Mouse (Mus musculus) left cerebral cortex, adult 11 months (tissue): Measurements from ENCODE around the gene Rps11.

Experiments
- DNase-seq: peaks from one replicate; pipeline ENCODE4 v3.0.0; 2022; ENCODE audit warnings: low spot score

Rps11 gene

DNA sequence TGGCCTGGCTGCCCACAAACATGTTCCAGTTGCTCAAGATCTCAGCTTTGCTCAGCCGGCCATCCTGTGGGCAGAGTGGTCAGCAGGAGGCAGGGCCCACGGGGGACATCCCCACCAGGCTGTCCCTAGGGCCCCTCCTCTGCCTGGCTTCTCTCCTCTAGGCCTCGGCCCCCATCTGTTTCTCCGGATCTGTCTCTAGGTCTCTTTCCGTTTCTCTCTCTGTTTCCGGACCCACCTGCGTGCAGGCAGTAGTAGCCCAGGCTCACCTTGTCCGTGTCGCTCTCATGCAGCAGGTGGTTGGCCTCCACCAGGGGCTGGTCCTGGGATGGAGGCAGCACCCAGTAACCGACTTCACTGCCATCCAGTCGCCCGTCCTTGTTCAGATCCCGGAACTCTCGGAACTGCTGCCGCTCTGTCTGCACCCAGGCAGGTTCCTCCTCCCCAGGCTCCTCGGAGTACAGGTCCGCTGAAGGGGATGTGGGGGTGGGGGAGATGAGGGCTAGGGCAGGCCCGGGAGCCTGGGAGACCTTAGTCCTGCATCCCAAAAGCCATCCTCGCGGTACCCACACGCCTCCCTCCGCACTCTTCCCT lies 40.8 kb downstream of the Rps11 start:
- DNase-seq: no peak

DNA sequence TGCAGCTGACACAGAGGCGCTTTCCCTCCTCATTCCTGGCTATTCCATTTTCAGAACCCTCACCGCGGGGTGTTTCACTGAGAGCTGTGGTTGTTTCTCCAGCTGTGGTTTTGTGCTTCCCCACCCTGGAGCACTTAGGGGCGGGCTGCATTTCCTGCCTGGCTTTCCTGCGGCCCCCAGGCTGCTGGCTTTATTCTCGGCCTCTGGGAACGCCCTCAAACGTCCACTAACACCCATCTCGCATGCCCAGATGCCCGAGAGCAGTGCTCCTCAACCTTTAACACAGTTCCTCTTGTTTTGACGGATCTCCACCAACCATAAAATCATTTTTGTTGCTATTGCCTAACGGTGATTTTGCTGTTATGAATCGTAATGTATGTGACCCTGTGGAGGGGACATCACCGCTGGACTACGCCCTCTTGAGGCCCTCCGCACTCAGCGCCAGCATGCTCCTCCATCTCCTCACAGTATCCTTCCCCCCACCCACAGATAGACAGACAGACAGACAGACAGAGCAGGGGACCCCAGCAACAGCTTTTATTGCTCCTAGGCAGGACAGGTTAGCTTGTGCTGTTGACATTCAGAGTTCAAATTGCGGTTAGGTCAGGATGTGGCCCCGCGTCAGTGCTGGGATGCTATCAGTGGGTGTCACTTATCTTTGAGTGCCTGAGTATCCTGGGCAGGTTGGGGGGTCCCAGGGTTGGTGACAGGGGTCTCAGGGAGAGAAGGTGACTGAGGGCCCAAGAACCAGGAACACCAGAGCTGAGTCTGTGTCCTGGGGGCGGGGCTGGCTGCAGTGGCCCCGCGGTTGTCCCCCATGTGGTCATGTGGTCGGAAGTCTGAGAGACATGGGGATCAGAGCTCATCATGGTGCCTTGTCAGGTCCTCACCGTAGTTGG lies 41.6 kb downstream of the Rps11 start:
- no peak for DNase-seq

DNA sequence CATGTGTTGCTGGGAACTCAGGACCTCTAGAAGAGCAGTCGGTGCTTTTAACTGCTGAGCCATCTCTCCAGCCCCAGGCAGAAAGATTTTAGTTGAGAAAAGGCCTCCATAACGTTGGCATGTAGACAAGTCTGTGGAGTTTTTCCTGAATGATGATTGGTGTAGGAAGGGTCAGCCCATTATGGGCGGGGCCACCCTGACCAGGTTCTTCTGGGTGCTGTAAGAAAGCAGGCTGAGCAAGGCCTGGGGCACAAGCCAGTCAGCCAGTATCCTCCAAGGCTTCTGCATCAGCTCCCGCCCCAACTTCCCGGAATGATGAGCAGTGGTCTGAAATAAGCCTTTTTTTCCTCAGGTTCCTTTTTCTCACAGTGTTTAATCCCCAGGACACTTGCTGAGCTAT lies 43.2 kb downstream of the Rps11 start:
- DNase-seq: no peak

DNA sequence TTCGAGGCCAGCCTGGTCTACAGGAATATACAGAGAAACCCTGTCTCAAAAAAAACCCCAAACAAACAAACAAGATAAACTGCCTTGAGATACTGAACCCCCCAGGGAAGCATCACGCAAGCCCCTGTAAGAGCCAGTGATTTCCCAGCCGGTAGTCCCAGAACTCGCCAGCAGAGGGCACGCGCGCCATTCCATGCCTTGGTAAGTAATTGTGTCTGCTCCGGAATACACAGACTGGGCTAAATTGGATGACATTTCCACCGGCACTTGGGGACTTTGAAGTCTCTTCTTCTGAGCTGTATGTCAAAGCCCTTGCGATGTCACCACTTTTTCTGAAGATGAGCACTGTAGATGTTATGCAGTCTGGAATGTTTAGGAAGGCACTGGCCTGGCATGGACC lies 44.4 kb downstream of the Rps11 start:
- DNase-seq: peak; percentile 76

DNA sequence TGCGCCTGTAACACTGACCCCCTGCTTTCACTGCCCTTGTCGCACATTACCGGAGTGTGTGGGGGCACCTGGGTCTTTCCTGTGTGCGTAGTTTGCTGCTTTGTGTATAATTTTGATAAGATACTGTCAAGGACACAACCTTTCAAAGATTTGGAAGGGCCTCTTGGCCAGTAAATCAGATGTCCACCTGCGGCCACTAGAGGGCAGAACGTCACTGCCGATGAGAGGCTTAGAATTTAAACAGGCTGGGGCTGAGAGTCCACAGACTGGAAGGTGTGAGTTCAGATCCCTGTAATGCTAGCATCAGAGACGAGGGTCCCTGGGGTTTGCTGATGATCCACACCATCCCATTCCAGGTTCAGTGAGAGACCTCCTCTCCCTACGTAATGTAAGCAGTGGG lies 45.7 kb downstream of the Rps11 start:
- no peak for DNase-seq

DNA sequence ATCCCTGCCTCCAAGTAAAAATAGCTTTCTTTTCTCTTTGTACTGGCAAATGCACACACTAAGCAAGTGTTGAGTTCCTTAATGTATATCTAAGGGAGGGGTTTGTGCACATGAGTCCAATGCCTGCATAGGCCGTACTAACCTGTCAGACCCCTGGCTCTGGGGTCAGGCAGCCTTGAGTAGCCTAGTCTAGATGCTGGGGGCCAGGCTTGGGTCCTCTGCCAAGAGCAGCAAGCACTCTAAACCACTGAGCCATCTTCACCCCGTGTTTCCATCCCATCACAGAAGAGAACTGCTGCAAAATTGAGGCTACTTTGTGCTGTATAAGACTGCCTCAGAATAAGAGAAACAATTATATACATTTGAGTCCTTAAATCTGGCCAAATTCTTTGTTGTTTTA lies 46.4 kb downstream of the Rps11 start:
- DNase-seq: no peak

DNA sequence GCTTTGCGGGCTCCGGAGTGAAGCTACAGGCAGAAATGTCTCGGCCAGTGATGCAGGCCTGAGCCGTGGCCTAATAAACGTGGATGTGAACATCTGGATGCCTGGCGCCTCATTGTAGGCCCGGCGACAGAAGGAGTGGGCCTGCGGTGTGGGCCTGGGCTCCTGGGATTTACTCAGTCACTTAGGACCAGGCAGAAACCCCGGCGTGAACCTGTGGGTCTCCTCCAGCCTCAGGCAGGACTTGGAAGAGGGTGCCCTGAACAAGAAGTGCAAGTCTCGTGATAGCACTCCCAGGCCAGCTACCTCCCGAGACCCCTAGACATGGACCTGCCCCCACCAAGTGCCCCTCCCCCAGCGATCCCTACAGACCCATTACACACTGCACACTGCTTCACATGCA lies 46.9 kb downstream of the Rps11 start:
- DNase-seq: no peak

DNA sequence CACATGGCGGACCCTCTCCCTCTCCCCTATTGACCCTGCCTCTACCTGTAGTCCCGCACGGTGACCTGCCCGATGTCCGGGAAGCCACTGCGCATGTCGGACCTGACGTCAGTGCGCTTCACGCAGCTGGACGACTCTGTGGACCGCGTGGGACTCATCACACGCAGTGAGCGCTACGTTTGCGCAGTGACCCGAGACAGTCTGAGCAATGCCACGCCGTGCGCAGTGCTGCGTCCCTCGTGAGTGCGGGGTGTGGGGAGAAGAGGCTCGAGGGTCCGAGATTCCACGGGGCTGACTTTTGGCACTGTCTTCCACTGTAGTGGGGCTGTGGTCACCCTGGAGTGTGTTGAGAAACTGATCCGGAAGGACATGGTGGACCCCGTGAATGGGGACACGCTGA lies 47.7 kb downstream of the Rps11 start:
- no peak for DNase-seq

DNA sequence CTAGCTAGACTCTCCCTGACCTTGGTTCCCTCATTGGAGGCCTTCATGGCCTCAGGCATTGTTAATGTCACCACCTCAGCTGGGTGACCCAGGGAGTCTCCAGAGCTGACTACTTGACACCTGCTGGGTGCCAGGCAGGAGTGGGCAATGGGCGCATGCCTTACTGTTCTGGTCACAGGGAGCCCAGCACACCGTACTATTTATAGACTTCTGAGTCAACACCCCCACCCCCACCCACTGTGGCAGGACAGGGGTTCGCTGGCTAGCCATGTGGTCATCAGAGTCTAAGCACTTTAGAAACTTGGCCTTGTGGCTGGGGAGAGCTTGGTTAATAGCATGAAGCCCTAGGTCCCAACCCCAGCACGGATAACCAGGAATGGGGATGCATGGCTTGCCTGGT lies 48.8 kb downstream of the Rps11 start:
- DNase-seq: no peak

DNA sequence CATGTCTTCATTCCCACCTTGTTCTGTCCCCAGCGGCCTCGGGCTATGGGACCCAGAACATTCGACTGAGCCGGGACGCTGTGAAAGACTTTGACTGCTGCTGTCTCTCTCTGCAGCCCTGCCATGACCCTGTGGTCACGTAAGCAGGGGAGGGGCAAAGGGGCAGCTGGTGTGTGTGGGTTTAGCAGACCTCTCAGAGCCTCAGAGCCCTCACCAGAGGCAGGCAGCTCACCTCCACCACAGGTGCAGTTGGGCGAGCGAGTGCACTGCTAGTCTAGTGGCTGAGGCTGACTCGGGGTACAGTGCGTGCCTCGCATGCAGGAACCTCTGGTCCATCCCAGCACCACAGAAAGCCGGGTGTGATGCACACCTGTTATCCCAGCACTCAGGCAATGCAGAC lies 50.3 kb downstream of the Rps11 start:
- DNase-seq: no peak

DNA sequence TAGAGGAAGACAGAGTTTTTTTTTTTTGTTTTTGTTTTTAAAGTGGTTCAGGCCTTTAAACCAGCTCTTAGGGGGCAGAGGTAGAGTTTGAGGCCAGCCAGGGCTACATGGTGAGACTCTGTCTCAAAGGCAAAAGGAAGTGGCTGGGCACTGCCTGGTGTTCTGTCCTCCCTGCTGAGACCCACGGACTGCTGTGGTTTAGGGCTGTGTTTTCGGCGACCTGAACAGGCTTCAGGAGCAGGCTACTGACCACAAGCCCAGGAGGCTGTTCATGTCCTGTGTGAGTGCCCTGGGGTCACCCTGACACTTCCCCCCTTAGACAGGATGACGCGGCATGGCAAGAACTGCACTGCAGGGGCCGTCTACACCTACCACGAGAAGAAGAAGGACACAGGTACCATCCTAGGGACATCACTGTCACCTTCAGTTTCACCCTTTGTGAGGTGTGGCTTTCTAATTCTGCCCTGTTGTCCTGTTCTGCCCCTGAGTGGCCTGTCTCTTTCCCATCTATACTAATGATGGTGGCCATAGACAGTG lies 51.0 kb downstream of the Rps11 start:
- DNase-seq: no peak
